Mouse (Mus musculus): ENCODE data around the gene Gm10053. TPM values are rescaled to one million over a fixed set of nuclear protein-coding genes. Genes with fewer than 3 reads are reported as not detected.

The Gm10053 gene
- polyA plus RNA-seq, 1 experiment from 2014 or later = 466 TPM

DNA sequence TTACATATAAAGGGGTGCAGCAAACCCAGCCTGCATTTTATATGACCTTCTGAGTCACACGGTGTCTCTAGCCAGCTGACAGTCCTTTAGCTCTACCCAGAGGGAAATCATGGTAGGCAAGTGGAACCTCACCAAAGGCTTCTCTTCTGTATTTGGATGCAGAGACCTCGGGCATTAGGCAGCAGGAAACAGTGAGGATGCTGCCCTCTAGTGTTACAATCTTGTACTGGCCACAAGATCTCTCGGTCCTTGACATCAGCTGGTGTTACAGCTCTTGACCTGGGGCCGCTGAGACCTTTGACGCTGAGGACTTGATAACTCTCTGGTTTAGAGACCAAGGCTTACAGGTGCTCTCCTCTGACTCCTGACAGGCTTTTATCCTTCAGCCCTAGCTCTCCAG lies 10.0 kb downstream of the Gm10053 start:
- Histone ChIP-seq H3K27me3 (ENCODE audit: insufficient read depth, low read length) (no peaks in the 10 kb centered on the region), H3K9me3 (replicated peaks; ENCODE audit: low read length) (no peaks in the 10 kb centered on the region), H3K36me3 (ENCODE audit: insufficient read depth, low read length) (no peaks in the 10 kb centered on the region), H3K9ac (ENCODE audit: low read depth, low read length) (no peak overlapping the region), H3K4me2 (ENCODE audit: low read length) (no peak overlapping the region), H3K4me1 (replicated peaks; ENCODE audit: insufficient read depth, low read length) (no peaks in the 10 kb centered on the region), H3K4me3 (replicated peaks; ENCODE audit: low read depth, low read length) (no peak overlapping the region), H3K27ac (no peak overlapping the region)
- ATAC-seq (replicated peaks; ENCODE audit: low FRiP score, low read depth) (no peak; the same call in 1 of the 2 replicates), DNase-seq (ENCODE audit: low spot score) (peak; percentile 83)
- TF ChIP-seq CTCF (IDR thresholded peaks at IDR 0.05; ENCODE audit: low read depth) = peak; percentile 87
- 6% methylated on average over 5 of the region's 5 CpGs for WGBS

DNA sequence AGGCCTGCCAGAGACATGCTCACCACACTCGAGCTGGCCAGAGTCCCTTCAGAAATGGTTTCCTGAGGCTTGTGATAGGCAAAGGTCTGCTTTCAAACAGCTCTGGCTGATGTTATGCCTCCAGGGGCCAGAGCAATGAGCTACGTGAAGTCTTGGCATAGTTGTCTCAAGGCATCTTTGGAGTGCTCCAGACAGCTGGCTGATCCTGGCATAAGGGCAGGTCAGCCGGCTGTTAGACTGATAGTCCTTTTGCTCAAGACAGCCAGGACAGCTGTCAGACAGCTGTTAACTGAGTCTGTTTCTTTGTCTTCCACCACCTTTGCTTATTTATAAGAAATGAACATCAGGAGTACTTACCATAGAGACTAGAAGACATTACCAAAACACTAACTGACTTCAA lies 11.4 kb downstream of the Gm10053 start:
- Histone ChIP-seq H3K4me1 (replicated peaks; ENCODE audit: insufficient read depth, low read length) (no peaks in the 10 kb centered on the region), H3K36me3 (ENCODE audit: insufficient read depth, low read length) (no peaks in the 10 kb centered on the region), H3K4me2 (ENCODE audit: low read length) (no peak overlapping the region), H3K9me3 (replicated peaks; ENCODE audit: low read length) (no peaks in the 10 kb centered on the region), H3K27ac (no peak overlapping the region), H3K9ac (ENCODE audit: low read depth, low read length) (no peak overlapping the region), H3K27me3 (ENCODE audit: insufficient read depth, low read length) (no peaks in the 10 kb centered on the region), H3K4me3 (replicated peaks; ENCODE audit: low read depth, low read length) (no peak overlapping the region)
- ATAC-seq (replicated peaks; ENCODE audit: low FRiP score, low read depth) (no peak), DNase-seq (ENCODE audit: low spot score) (no peak)
- 85% methylated on average over 3 of the region's 3 CpGs for WGBS
- TF ChIP-seq CTCF (IDR thresholded peaks at IDR 0.05; ENCODE audit: low read depth) = no peak

DNA sequence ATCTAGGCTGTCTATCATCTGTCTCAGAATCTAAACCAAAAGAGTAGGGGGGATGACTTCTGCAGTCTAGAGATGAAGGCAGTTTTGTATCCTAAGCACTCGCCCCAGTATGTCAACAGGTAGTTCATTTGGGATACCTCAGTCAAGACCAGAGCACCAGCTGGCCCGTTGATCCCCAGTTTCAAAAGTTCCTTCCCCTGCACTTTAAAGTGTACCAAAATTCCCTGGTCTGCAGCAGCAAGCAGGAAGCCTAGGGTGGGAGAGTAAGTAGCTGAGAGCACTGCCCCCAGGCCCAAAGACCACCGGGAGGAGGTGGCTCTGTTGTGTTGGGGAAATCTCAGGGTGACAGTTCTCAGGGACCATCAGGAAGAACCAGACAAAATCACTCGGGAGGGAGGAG lies 21.1 kb downstream of the Gm10053 start:
- no peak for TF ChIP-seq CTCF (IDR thresholded peaks at IDR 0.05; ENCODE audit: low read depth)
- H3K27me3 ChIP-seq (ENCODE audit: insufficient read depth, low read length) = peaks cover 45% of the 10 kb centered on the region
- DNase-seq (ENCODE audit: low spot score) = no peak

DNA sequence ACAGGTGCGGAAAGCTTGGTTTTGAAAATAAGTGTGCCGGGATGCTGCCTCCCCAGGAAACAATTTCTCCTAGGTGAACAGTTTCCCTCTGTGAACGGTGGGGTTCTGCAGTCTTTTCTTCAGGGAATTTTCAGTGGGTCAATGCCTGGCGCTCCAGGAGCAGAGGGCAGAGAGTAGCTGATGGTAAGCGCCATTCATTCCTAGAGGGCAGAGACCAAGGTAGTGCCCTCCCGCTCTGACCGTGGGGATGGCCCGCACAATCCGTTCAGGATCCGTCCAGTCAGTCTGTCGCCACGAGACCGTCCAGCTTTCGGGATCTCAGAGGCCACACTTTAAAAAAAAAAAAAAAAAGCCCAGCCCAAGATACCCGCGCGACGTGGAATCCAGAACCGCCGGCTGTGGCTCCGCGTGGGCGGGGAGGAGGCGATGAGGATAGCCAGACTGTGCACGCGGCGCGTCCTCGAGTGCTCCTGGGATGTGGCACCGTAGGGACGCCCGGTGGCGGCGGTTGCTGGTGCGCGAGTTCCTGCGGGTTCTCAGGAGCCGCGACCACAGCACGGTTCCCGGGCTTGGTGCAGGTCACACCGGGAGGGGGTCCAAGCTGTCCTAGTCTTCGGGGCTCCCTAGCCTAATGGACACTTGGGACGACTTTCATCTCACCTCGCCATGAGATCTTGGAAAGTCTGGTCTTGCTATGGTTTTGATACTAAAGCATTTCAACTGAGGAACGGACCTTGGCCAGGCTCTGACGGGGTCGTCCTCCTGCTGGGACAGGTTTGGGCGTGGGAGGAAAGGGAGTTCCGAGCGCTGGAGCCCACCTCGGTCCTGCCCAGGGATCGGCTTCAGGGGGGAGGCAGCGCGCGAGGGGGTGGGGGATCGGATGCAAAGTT lies 21.8 kb downstream of the Gm10053 start:
- Histone ChIP-seq H3K9ac (ENCODE audit: low read depth, low read length) (no peak overlapping the region), H3K36me3 (ENCODE audit: insufficient read depth, low read length) (no peaks in the 10 kb centered on the region), H3K27ac (no peak overlapping the region), H3K4me3 (replicated peaks; ENCODE audit: low read depth, low read length) (peak overlapping the region; percentile 17; the same call in 1 of the 2 replicates), H3K4me2 (ENCODE audit: low read length) (peak overlapping the region; percentile 18; the same call in 1 of the 2 replicates), H3K27me3 (ENCODE audit: insufficient read depth, low read length) (peaks cover 52% of the 10 kb centered on the region), H3K4me1 (replicated peaks; ENCODE audit: insufficient read depth, low read length) (peaks cover 15% of the 10 kb centered on the region; the same call in 1 of the 2 replicates), H3K9me3 (replicated peaks; ENCODE audit: low read length) (no peaks in the 10 kb centered on the region)
- ATAC-seq (replicated peaks; ENCODE audit: low FRiP score, low read depth) = peak; percentile 46; the same call in 1 of the 2 replicates
- TF ChIP-seq CTCF (IDR thresholded peaks at IDR 0.05; ENCODE audit: low read depth) = no peak
- 1% methylated on average over 54 of the region's 57 CpGs for WGBS
- no peak for DNase-seq (ENCODE audit: low spot score)

More for the DNA sequence above, 21.1 kb downstream of the Gm10053 start:
- Histone ChIP-seq H3K4me2 (ENCODE audit: low read length) (no peak overlapping the region), H3K36me3 (ENCODE audit: insufficient read depth, low read length) (no peaks in the 10 kb centered on the region), H3K9me3 (replicated peaks; ENCODE audit: low read length) (no peaks in the 10 kb centered on the region), H3K27ac (no peak overlapping the region), H3K9ac (ENCODE audit: low read depth, low read length) (no peak overlapping the region), H3K4me3 (replicated peaks; ENCODE audit: low read depth, low read length) (no peak overlapping the region), H3K4me1 (replicated peaks; ENCODE audit: insufficient read depth, low read length) (peaks cover 15% of the 10 kb centered on the region; the same call in 1 of the 2 replicates)
- no peak for ATAC-seq (replicated peaks; ENCODE audit: low FRiP score, low read depth)
- 14% methylated on average over 4 of the region's 4 CpGs for WGBS

DNA sequence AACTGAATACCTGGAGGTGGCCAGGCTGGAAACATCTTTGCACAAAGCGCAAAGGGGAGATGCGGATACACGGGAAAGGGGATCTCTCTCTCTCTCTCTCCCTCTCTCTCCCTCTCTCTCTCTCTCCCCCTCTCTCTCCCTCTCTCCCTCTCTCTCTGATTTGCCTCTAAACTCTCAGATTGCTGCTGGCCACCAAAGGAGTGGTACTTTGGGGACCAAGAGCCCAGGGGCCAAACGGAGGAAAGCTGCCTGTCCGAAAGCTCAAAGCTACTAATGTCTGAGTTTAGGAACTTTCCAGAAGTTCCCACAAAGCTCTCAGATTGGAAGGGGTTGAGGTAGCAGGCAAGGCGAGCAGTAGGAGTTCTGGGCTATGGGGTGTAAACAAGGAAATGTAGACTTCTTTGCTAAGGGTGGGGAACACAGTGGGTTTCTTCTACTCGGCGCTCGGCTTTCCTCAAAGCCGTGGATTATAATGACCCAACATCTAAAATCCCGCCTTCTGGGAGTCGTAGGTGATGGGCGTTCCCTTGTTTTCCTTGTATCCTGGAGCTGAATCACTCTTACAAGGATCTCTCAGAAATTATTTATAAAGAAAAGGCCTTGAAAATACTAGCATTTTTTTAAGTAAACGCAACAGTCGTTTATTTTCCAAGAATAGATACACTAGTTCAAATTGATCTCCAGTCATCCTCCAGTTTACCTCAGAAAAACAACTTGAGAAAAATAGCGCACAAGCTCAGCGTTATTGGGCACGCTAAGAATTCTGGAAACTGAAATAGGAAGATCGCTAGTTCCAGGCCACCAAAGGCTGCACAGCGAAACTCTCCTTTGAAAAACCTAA lies 22.6 kb downstream of the Gm10053 start:
- WGBS = 2% methylated on average over 20 of the region's 20 CpGs
- no peak overlapping the region for H3K4me2 ChIP-seq (ENCODE audit: low read length)

More for the DNA sequence above, 22.6 kb downstream of the Gm10053 start:
- ATAC-seq (replicated peaks; ENCODE audit: low FRiP score, low read depth) (no peak), DNase-seq (ENCODE audit: low spot score) (no peak)
- Histone ChIP-seq H3K9me3 (replicated peaks; ENCODE audit: low read length) (no peaks in the 10 kb centered on the region), H3K4me1 (replicated peaks; ENCODE audit: insufficient read depth, low read length) (peaks cover 15% of the 10 kb centered on the region; the same call in 1 of the 2 replicates), H3K27ac (no peak overlapping the region), H3K27me3 (ENCODE audit: insufficient read depth, low read length) (peaks cover 59% of the 10 kb centered on the region), H3K36me3 (ENCODE audit: insufficient read depth, low read length) (no peaks in the 10 kb centered on the region), H3K9ac (ENCODE audit: low read depth, low read length) (no peak overlapping the region), H3K4me3 (replicated peaks; ENCODE audit: low read depth, low read length) (peak overlapping the region; percentile 17; the same call in 1 of the 2 replicates)
- TF ChIP-seq CTCF (IDR thresholded peaks at IDR 0.05; ENCODE audit: low read depth) = no peak
